Mouse (Mus musculus) urinary bladder, postnatal 25 days (tissue): Measurements from ENCODE around the gene Slc8b1.

Source experiments
- DNase-seq: peaks from one replicate; pipeline ENCODE4 v3.0.0; 2022; ENCODE audit warnings: low spot score

Gene Slc8b1

DNA sequence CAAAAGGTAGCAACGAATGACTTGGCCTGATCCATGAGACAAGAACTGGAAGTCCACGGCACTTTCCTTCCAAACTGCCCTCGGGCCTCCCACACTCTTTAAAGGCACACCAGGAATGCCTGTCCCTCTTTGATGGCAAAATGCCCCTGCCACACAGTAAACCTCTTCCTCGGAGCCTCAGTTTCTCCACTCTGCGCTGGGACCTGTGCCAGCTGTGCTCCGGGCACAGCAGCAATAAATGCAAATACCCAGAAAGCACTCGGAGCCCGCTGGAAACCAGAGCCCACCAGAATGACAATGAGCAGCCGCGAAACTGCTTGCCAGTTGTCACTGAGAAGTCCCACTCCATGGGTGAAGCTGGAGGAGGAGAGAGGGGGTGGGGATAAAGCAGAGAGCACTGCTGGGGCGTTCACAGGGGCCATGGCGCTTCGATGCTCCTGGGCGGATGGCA is 56.8 kb downstream of the Slc8b1 start:
- DNase-seq, result no peak

DNA sequence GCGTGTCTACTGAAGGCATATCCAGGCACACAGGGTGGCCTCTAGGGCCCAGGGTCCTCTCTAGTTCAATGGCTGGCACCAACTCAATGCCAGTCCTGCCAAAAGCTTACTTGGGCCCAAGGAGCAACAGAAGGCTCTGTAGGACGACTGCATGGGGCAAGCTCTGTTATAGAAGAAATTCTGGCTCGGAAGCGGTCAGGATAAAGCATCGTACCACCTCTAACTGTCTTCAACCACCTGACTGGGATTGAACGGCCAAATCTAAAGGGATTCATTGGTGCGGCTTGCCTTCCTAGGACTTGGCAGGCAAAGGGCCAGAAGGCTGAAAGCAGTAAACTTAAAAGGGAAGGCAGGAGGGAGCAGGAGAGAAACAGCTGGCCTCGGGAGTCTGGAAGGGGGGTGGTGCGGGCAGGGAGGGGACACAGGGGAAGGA is 57.4 kb downstream of the Slc8b1 start:
- no peak for DNase-seq

DNA sequence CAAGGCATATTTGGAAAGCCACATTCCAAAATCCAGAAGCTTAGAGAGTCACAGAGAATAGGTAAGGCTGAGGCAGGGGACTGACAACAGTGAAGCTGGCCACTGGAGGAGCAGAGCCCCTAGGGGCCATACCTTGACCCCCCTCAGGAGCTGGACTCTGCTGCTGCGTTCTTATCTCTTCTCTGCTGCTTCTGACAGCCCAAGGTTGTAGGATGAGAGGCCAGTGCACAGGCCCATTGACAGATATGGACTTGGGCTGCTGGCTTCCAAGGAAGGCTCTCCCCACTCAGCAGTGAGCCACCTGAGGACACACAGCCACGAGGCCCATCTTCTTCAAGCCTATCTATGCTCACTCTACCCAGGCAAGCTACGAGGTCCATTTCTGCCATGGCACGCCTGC is 58.0 kb downstream of the Slc8b1 start:
- DNase-seq, result no peak

DNA sequence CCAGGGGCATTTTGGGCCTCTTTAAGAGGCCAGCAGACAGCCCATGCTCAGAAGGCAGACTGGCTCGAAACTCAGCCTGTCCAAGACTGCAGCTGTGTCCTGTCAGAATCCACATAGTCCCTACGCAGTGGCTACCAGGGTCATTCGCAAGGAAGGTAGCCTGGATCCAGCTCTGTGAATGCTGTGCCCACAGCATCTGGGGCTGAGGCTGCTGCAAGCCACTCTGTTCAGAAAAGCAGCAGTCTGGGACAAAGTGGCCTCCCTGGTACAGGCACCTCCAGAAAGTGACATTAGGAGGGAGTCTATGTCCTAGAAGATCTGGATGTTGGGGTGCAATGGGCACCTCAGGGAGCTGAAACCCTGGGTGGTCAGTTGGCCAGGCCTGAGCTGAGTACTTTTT is 58.8 kb downstream of the Slc8b1 start:
- DNase-seq, result no peak

DNA sequence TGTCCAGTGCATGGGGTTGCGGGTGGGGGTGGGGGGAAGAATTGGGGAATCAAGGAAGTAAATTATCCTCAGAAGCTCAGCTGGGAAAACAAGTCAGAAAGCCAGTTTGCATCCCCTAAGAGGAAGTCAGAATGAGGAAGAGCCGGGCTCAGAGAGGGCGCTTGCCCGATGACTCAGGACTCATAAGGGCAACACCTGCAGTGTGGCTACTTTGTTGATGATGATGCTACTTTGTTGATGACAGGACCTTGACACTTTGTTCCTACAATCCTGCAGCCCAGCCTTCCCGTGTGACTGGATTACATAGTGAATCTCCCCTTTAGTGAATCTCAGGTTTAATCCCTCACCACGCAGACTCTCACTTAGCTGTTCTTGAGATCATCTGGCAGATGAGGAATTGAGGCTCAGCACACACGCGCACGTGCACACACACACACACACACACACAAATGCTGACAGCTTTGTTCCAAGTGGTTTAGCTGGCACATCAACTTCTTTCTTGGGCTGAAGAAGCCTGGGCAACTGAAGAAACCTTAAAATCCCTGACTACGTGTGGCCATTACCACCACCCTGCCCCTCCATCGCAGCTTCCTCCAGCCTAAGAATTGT is 59.4 kb downstream of the Slc8b1 start:
- DNase-seq, result no peak

DNA sequence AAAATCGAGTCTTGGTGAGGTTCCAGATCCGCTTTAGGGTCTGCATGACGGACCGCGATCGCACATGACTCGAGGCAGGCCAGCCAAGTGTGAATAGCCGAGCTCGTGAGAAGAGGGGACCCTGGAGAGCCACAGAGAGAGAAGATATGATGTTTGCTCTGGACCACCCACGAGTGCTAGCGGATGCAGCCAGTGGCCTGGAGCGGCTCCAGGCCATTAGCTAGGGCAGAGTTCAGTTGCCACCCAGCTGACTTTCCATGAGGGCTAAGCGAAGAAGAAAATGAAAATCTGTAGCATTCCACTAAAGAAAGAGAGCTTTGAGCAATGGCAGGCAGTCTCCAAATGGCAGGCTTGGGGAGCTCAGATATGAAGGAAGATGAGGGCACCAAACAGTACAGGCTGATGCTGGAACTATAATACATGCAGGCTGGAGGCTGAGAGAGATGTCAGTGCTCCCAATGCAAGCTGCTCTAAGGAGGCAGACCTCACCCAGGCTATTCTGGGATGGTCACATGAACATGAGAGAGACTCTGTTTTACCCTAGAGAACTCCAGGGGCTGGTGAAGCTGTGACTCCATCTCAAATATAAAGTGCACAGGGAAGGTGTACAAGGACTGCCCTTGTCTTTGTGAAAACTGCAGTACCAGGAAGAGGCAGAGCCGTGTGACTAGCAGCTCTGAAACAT is 60.2 kb downstream of the Slc8b1 start:
- DNase-seq, result no peak

DNA sequence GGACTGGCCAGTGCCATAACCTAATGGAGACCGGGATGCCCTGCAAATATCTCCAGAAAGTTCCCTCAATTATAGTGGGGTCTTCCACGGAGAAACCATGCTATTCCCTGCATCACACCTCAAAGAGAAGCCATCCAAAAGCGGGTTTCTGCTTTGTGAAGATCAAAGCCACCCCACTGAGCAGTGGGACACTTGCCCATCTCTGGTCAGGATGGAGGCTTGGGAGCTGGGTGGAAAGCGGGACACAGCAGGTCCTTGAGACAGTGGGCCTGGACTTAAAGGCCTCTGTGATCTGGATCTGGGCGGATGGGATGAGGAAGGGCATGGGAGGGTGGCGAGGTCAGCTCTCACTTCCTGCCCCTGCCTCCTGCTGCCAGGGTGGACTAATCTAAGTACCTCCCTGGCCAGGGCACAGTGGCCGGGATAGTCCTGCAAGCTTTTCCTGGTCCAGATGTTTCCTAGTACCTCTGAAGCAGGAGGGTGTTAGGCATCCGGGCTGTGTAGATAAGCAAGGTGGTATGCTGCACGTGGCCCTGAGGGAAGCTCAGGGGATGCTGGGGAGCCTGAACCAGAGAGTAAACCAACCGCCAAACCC is 63.6 kb downstream of the Slc8b1 start:
- no peak for DNase-seq

DNA sequence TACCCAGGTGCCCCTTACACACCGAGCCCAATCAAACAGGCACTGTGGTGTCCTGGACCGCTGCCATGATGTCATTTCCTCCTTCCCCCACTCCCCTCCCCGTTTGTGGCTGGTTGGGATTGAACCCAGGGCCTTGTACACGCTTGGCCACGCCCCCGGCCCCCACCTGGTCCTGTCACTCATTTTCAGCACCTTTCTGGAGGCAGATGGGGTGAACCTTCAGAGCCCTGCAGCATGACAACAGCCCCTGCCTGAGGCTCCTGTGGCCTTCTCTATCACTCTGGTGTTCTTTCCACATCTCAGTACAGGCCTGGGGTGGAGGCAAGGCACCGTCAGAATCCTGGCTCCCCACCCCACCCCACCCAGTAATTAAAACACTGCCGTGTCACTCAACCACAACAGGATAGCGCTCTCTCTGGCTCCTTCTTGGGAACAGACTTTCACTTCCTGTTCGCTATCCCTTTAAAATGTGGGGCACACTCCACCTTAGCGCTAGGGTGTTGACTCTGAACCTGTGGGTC is 65.9 kb downstream of the Slc8b1 start:
- no peak for DNase-seq

DNA sequence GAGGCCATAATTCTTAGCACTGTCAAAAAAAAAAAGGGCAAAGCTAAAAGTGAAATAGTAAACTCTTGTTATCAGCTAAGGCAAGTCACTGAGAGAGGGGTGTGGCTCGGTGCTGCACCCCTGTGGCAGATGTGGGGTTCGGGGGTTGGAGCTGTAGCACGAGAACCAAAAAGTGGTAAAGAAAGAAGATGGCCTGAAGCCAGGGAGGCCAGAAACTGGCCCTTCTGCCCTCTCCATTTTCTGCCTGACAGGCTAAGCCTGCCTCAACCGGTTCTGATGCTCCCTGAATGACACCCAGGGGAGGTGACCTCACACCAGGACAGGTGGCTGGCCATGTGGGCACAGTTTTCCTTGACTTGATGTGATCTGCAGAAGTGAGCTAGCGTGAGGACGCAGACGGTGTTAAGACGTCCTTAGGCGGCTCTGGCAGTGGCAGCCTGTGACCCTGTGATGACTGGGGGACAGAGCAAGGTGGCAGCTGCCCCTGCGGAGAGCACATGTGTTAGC is 67.0 kb downstream of the Slc8b1 start:
- no peak for DNase-seq

DNA sequence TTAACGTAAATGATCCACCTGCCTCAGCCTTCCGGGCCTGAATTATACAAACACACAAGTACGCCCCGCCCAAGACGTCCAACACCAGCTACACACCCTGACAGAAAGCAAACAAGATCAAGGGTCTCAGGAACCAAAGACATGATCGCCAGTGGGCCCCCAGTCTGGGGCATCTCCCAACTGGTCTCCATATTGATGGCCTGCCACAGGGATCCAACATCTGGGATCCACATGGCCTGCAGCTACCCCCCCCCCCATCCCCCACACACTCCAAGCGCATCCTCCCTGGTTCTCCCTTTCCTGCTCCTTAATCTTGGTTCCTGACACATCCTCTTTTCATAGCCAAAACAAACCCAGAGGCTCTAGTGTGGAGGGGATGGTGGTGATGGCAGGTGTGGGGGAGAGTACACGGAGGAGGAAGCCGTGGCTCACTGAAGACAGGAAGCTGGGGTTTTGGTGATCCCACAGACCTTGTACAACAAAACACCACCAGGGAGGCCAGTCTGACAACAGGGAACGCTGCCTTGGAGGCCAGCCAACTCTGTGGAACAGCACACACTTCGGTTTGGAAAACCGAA is 67.6 kb downstream of the Slc8b1 start:
- DNase-seq, result no peak

DNA sequence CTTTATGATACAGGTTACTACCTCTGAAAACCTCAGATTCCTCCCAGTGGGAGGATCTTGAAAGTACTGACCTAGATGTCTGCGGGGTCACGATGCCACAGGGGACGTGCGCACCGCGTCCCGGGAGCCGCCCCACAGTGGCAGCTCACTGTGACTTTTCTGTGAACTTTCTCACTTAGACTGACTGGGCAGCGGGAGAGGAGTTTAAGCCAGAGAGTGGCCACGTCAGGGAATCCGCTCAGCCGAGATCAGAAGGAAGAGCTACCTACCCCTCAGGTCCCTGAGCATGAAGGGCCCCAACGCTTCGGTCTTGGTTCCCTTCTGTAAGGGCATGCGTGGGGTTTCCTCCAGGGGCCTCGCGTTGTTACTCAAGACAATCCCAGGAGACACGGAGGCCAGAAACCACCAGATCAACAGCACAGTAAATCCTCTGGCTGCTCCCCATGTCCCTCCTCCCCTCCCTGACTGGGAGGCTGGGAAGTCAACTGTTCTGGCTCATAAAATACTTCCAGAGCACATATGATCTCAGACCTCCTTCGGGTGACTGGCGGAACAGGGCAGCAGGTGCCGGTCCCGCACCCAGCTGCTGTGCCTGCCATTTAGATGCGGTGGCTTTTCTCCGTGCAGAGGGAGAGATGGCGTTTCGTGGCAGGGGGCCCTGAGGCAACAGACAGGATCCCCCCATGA is 68.4 kb downstream of the Slc8b1 start:
- DNase-seq, result no peak

DNA sequence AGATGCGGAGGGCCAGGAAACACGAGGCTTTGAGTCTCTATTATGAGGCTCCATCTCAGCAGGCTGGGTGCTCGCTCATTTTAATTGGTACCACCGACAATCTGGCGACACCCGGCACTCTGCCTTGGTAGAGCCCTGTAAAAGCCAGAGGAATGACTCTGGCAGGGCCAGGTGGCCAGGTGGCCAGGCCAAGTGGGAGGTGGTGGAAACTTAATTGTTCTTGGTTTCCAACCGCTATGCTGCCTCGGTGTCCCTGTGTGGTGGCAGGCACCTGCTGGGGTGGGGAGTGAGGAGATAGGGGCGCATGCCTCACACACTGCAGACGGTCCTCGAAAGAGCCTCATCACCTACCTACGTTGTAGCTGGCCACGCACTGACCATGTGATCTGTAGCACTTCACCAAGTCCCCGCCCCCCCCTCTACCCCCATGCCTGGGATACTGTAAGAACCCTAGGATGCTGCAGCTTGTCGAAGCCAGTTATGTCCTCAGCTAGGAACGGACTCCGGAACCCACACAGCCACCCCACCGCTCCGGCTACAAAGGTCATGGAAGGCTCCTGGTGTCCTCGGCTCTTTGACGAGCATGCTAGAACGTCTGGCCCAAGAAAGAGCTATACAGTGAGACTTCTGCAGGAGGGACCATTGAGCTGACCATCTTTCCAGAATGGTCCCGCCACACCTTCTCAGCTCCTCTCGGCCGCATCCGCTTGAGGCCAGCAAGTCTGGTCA is 69.1 kb downstream of the Slc8b1 start:
- no peak for DNase-seq

DNA sequence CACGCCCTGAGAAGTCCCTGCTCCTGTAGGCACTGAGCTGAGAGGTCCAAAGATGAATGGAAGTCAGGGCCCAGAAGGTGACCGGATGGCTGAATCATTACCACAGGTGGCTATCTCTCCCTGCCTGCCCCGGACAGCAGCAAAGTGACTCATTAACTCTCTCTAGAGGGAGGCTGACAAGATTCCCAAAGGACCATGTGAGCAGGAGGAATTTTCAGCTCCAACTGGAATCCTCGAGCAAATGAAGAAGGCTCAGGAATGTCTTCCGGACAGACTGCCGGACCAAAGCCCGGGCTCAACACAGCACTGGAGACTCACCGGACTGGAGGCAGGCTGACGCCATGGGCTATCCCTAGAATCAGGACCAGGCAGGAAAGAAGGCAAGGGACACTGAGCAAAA is 71.0 kb downstream of the Slc8b1 start:
- DNase-seq, result no peak

DNA sequence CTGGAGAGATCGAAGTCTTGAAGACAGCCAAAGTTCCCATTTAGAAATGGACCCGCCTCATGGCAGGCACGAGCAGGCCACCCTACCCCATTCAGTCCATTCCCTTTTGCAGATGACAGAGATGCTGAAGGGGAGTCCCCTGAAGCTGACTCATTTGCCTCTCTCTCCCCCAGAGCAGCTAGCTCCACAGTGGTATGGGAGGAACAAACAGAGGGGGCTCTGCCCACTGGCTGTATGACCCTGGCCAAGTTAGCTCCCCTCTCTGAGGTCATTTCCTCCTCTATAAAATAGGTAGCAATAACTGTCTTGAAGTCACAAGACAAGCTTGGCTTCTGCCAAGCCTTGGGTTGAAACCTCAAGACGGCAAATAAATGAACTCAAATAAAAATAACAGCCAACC is 72.5 kb downstream of the Slc8b1 start:
- DNase-seq, result no peak
